Mouse (Mus musculus): ENCODE measurements around the gene AU040320. TPM values are rescaled to one million over a fixed set of nuclear protein-coding genes. Genes with fewer than 3 reads are reported as not detected.

Gene AU040320
- total and polyA plus RNA-seq, 2 experiments, result 8.9 to 13.0 TPM

DNA sequence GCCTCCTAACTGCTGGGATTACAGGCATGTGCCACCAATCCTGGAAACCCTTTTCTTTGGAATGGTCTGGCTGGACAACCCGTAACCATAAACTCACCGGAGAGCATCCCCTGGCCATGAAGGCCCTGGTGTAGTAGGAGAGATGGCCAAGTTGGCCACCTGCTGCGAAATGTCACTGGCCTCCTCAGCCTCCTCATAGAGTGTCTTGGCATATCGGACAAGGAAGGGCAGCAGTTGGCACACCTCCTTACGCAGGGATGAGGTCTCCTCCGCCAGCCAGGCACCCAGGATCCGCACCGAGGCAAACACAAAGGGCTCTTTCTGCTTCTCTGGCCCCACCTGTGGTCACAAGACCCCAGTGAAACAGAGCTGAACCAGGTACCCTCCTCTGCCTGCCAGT, 5.0 kb upstream of the AU040320 start:
- no peak overlapping the region for H3K4me3 ChIP-seq (ENCODE audit: insufficient read depth, low read depth, low read length)
- no peak overlapping the region for H3K9ac ChIP-seq (ENCODE audit: low read depth, low read length)
- no peak overlapping the region for H3K27ac ChIP-seq (replicated peaks; ENCODE audit: insufficient read depth, low read depth, low read length)
- no peaks in the 10 kb centered on the region; the same call in 1 of the 2 replicates for H3K79me2 ChIP-seq (ENCODE audit: control insufficient read depth, insufficient read depth, low read length)
- TF ChIP-seq POLR2A (IDR thresholded peaks at IDR 0.05; ENCODE audit: extremely low read depth, insufficient read depth, low read length) (no peak), CTCF (IDR thresholded peaks at IDR 0.05; ENCODE audit: low read depth, low read length) (no peak)
- no peaks in the 10 kb centered on the region for H3K27me3 ChIP-seq (ENCODE audit: control insufficient read depth, insufficient read depth, low read length)
- no peak for DNase-seq (ENCODE audit: extremely low read depth, low read depth, low spot score)
- H3K36me3 ChIP-seq (ENCODE audit: control insufficient read depth, insufficient read depth, low read length), result peaks cover 2% of the 10 kb centered on the region; the same call in 1 of the 2 replicates
- 96% methylated on average over 8 of the region's 8 CpGs for WGBS
- 0 out of 2 replicates have a peak, but pooled peaks cover 4% of the 10 kb centered on the region for H3K4me1 ChIP-seq (ENCODE audit: control insufficient read depth, insufficient read depth, low read length)

- no peak overlapping the region for H3K4me3 ChIP-seq (ENCODE audit: insufficient read depth, low read depth, low read length)
- H3K27me3 ChIP-seq (ENCODE audit: control insufficient read depth, insufficient read depth, low read length), result no peaks in the 10 kb centered on the region
- H3K27ac ChIP-seq (replicated peaks; ENCODE audit: insufficient read depth, low read depth, low read length), result no peak overlapping the region
- H3K9ac ChIP-seq (ENCODE audit: low read depth, low read length), result no peak overlapping the region
- H3K4me1 ChIP-seq (ENCODE audit: control insufficient read depth, insufficient read depth, low read length), result 0 out of 2 replicates have a peak, but pooled peaks cover 4% of the 10 kb centered on the region
- no peak for DNase-seq (ENCODE audit: extremely low read depth, low read depth, low spot score)
- no peaks in the 10 kb centered on the region; the same call in 1 of the 2 replicates for H3K79me2 ChIP-seq (ENCODE audit: control insufficient read depth, insufficient read depth, low read length)
- H3K36me3 ChIP-seq (ENCODE audit: control insufficient read depth, insufficient read depth, low read length), result peaks cover 2% of the 10 kb centered on the region; the same call in 1 of the 2 replicates
- TF ChIP-seq CTCF (IDR thresholded peaks at IDR 0.05; ENCODE audit: low read depth, low read length), result no peak
- TF ChIP-seq POLR2A (IDR thresholded peaks at IDR 0.05; ENCODE audit: extremely low read depth, insufficient read depth, low read length), result no peak
- WGBS, result 96% methylated on average over 11 of the region's 11 CpGs
Observed at GRCm38 (mm10) chr4:126749553-126749952, 3.8 kb upstream of the AU040320 start.

DNA sequence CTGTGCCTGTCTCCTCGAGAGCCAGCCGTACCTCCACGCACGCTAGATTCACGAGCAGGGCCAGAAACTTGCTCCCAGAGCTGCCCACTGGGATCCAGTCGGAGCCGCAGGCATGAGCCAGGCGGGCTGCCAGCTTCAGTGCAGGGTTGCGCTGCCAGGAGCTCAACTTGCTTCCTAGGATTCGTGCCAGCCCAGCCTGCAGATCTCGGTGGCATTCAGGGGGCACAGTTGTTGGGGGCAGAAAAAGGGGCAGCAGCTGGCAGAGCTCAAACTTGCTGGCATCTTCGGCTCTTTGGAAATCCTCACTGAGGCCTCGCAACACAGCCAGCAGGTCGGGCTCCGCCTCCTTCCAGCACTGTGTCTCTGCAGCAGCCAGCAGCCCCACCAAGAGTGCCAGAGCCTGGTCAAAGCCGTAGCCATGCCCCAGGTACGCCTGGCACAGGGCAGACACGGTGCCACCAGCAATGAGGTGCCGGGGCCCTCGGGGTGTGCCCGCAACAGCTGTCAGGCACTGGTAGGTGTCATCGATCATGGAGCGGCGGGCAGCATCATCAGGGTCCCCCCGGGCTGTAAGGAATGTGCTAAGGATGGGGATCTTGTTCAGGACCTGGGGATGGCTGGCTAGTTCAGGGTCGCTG, 3.2 kb upstream of the AU040320 start:
- peaks cover under 1% of the 10 kb centered on the region; the same call in 1 of the 2 replicates for H3K36me3 ChIP-seq (ENCODE audit: control insufficient read depth, insufficient read depth, low read length)
- H3K27ac ChIP-seq (replicated peaks; ENCODE audit: insufficient read depth, low read depth, low read length), result no peak overlapping the region
- DNase-seq (ENCODE audit: extremely low read depth, low read depth, low spot score), result no peak
- peaks cover 6% of the 10 kb centered on the region; the same call in 1 of the 2 replicates for H3K4me1 ChIP-seq (ENCODE audit: control insufficient read depth, insufficient read depth, low read length)
- no peaks in the 10 kb centered on the region; the same call in 1 of the 2 replicates for H3K79me2 ChIP-seq (ENCODE audit: control insufficient read depth, insufficient read depth, low read length)
- 87% methylated on average over 26 of the region's 26 CpGs for WGBS
- no peak for TF ChIP-seq CTCF (IDR thresholded peaks at IDR 0.05; ENCODE audit: low read depth, low read length)
- no peak for TF ChIP-seq POLR2A (IDR thresholded peaks at IDR 0.05; ENCODE audit: extremely low read depth, insufficient read depth, low read length)
- H3K4me3 ChIP-seq (ENCODE audit: insufficient read depth, low read depth, low read length), result no peak overlapping the region
- H3K9ac ChIP-seq (ENCODE audit: low read depth, low read length), result no peak overlapping the region
- H3K27me3 ChIP-seq (ENCODE audit: control insufficient read depth, insufficient read depth, low read length), result no peaks in the 10 kb centered on the region

DNA sequence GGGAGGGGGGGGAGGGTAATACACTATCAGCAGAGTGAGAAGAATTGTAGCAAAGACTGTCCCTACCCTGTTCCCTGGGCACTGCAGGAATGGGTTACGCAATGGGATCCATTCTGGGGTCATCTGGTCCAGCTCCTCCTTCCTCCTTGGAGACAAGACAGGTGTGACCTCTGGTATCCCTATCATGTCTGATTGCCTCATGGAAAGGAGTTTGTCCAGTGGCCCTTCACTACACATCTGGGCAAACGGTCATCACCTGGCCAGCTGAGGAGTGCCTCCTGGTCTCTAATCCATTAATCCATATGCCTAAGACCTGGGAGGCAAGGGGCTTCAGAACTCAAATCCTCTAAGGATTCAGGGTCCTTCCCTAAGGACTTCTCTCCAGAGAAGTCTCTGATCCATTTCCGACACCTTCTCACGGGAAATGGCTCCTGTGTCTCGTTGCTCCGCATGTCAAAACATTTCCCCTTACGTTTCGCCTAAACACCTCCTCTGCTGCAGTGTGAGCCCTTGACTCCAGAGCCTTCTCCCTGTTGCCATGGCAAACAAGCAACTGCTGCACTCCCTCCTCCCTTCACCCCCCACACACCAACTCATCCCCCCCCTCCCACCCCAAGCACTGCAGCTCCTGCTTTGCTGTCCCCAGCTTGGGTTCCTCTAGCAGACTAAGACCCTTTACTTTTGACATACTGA, 2.3 kb upstream of the AU040320 start:
- Histone ChIP-seq H3K4me3 (ENCODE audit: insufficient read depth, low read depth, low read length) (no peak overlapping the region), H3K4me1 (ENCODE audit: control insufficient read depth, insufficient read depth, low read length) (peaks cover 6% of the 10 kb centered on the region; the same call in 1 of the 2 replicates), H3K9ac (ENCODE audit: low read depth, low read length) (no peak overlapping the region), H3K27ac (replicated peaks; ENCODE audit: insufficient read depth, low read depth, low read length) (no peak overlapping the region), H3K27me3 (ENCODE audit: control insufficient read depth, insufficient read depth, low read length) (no peaks in the 10 kb centered on the region), H3K36me3 (ENCODE audit: control insufficient read depth, insufficient read depth, low read length) (no peaks in the 10 kb centered on the region), H3K79me2 (ENCODE audit: control insufficient read depth, insufficient read depth, low read length) (no peaks in the 10 kb centered on the region; the same call in 1 of the 2 replicates)
- no peak for DNase-seq (ENCODE audit: extremely low read depth, low read depth, low spot score)
- 95% methylated on average over 8 of the region's 8 CpGs for WGBS
- TF ChIP-seq CTCF (IDR thresholded peaks at IDR 0.05; ENCODE audit: low read depth, low read length), result no peak

GRCm38 (mm10) chr4:126751556-126752023, 1.8 kb upstream of the AU040320 start:
- Histone ChIP-seq H3K9ac (ENCODE audit: low read depth, low read length) (no peak overlapping the region), H3K27ac (replicated peaks; ENCODE audit: insufficient read depth, low read depth, low read length) (no peak overlapping the region), H3K27me3 (ENCODE audit: control insufficient read depth, insufficient read depth, low read length) (no peaks in the 10 kb centered on the region), H3K36me3 (ENCODE audit: control insufficient read depth, insufficient read depth, low read length) (no peaks in the 10 kb centered on the region), H3K79me2 (ENCODE audit: control insufficient read depth, insufficient read depth, low read length) (no peaks in the 10 kb centered on the region; the same call in 1 of the 2 replicates), H3K4me3 (ENCODE audit: insufficient read depth, low read depth, low read length) (no peak overlapping the region), H3K4me1 (ENCODE audit: control insufficient read depth, insufficient read depth, low read length) (peaks cover 6% of the 10 kb centered on the region; the same call in 1 of the 2 replicates)
- DNase-seq (ENCODE audit: extremely low read depth, low read depth, low spot score), result no peak
- TF ChIP-seq CTCF (IDR thresholded peaks at IDR 0.05; ENCODE audit: low read depth, low read length) (no peak), POLR2A (IDR thresholded peaks at IDR 0.05; ENCODE audit: extremely low read depth, insufficient read depth, low read length) (no peak)
- 89% methylated on average over 10 of the region's 10 CpGs for WGBS

Data from liver, adult 2 months (tissue).